Mouse (Mus musculus) cerebellum, adult 2 months (tissue): ENCODE results near the gene Cstl1. TPM values are rescaled to one million over a fixed set of nuclear protein-coding genes. Genes with fewer than 3 reads are reported as not detected.
"Not testable (repeated sequence)": the region's sequence is repeated elsewhere in the genome, so short reads cannot be mapped to it uniquely, and the experiment has no call there.

ENCODE experiments used
- DNase-seq, 2 experiments: peaks; one replicate each; pipeline ENCODE4 v3.0.0; 2021
- H3K27ac ChIP-seq: fragments of 200-500 bp; 2 replicates; pipeline ENCODE4 v1.5.1; 2012; ENCODE audit warnings: low read length, control low read depth, inconsistent platforms; ENCODE audit not compliant: insufficient read depth
- H3K27me3 ChIP-seq: fragments of 200-500 bp; 2 replicates; pipeline ENCODE4 v1.6.1; 2012; ENCODE audit warnings: inconsistent platforms, mild to moderate bottlenecking, low read length, moderate library complexity; ENCODE audit not compliant: control insufficient read depth, insufficient read depth
- H3K4me1 ChIP-seq: fragments of 200-500 bp; 2 replicates; pipeline ENCODE4 v1.6.1; 2011; ENCODE audit warnings: low read length; ENCODE audit not compliant: control insufficient read depth, insufficient read depth
- H3K4me3 ChIP-seq: fragments of 200-500 bp; replicated peaks from 2 replicates; pipeline ENCODE3; 2011; ENCODE audit warnings: mild to moderate bottlenecking, low read depth, low read length, control low read depth; ENCODE audit not compliant: insufficient read depth
- CTCF ChIP-seq: fragments of 200-500 bp; IDR thresholded peaks from 2 replicates; pipeline ENCODE4 v1.5.1; 2011; ENCODE audit warnings: low read depth, mild to moderate bottlenecking, control low read depth, low read length, moderate library complexity, borderline replicate concordance; ENCODE audit not compliant: insufficient read depth
- POLR2A ChIP-seq: fragments of 200-500 bp; IDR thresholded peaks from 2 replicates; pipeline ENCODE4 v1.6.1; 2011; ENCODE audit warnings: low read length, control low read depth, borderline replicate concordance; ENCODE audit not compliant: insufficient read depth
- WGBS: fragments of 180-500 bp; shearing (Covaris S2); methylation state at CpG from one replicate; pipeline ENCODE4 v1.1.7; 2018; 5-methylcytosine and 5-hydroxymethylcytosine counted together
- polyA plus RNA-seq: library from polyadenylated mRNA; depleted of rRNA; stranded (reverse); fragments of >200 nt; gene quantifications from 2 replicates; pipeline ENCODE4 v1.2.3, GENCODE M21; 2012

Gene Cstl1
- polyA plus RNA-seq, 1 experiment: not detected

DNA sequence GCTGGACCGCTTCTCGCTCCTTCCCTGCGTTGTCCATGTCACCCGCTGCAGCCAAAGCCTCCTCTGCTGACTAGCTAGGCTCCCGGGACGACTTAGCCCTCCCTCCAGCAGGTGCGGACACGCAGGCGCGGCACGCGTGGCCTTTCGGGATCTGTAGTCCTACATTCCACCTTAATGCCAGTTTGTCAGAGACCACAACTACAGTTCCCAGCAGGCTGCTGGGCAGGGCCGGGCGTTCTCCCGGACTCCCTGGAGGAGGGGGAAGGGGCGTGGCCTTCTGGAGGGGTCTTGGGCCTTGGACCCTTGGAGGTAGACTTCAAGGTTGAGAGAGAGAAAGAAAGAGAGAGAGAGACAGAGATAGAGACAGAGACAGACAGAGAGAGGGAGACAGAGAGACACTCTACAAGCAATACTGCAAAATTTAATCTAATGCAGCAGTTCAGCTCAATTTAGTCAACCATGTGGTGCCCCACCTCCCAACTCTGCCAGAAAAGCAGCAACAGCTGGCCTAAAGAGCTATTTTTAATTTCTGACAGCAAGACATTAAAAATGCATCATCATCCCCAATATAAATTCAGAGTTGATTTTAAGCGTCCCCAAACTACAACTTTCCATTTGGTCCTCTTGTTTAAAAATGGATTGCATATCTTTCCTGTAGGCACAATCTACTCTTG, 17.7 kb upstream of the Cstl1 start, which contains the start of gene Napb:
Gene Napb (minus strand): TSS at position 141 of the 674 bp plus-strand sequence.
- DNase-seq: peak; percentile 96 to 99
- peaks cover 8% of the 10 kb centered on the region; the same call in 1 of the 2 replicates for H3K4me1 ChIP-seq
- TF ChIP-seq POLR2A (peak; percentile 100), CTCF (no peak)
- H3K4me3 ChIP-seq: peak within 1 kb of the TSS; percentile 62
- WGBS: 5% methylated on average over 18 of the region's 18 CpGs
- peak within 1 kb of the TSS; percentile 32 for H3K27ac ChIP-seq
- no peaks in the 10 kb centered on the region for H3K27me3 ChIP-seq

DNA sequence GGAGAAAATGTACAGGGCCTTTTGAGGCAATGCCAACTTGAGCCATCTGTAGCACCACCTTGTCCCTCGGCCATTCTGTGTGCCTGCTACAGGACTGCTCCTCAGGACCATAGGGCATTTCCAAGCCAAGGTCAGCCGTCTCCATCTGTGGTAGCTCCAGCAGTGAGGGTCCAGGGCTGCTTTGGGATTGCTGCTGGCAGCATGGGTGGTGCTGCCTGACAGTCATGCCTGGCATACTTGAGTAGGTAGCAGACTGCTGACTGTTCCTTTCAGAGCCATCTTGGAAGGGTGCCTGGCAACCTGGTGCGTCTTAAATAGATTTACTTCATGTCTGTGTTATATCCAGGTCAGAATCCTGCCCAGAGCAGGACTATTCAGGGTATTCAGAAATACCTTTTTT, 7.2 kb upstream of the Cstl1 start:
- TF ChIP-seq POLR2A (no peak), CTCF (no peak)
- DNase-seq: peak; percentile 93 to 96
- Histone ChIP-seq H3K4me3 (no peak overlapping the region), H3K27me3 (no peaks in the 10 kb centered on the region), H3K27ac (peak overlapping the region; percentile 42), H3K4me1 (peaks cover 11% of the 10 kb centered on the region; the same call in 1 of the 2 replicates)
- WGBS: 4% methylated on average over 3 of the region's 3 CpGs

DNA sequence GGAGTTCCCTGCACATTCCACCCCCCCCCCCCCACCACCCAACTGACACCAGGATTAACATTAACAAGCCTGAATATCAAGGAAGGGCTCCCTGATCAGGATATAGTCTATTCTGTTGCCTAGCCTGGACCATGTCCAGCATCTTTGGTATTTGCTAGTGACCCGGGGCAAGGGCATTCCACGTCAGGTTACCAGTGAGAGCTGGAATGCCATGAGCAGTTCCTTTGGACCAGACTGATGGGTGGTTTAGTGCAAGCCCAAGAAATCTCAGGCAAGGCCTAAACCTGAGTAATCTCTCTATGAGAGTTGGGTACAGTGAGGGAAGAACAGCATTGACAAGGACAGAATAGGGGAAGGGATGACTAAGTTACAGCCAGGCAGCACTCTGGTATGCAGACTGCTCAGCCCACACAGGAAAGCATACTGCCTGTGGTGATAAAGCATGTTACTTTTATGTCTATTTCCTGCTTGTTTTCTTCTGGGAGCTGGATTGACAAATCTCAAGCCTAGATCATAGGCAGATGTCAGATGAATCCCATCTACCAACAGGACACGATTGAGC, 6.2 kb upstream of the Cstl1 start:
- 52% methylated on average over 3 of the region's 3 CpGs for WGBS
- H3K4me3 ChIP-seq: no peak overlapping the region
- peaks cover 11% of the 10 kb centered on the region; the same call in 1 of the 2 replicates for H3K4me1 ChIP-seq
- peak in 1 of 2 experiments; percentile 32 for DNase-seq
- TF ChIP-seq CTCF (no peak), POLR2A (no peak)
- no peaks in the 10 kb centered on the region for H3K27me3 ChIP-seq
- H3K27ac ChIP-seq: peak overlapping the region; percentile 68

DNA sequence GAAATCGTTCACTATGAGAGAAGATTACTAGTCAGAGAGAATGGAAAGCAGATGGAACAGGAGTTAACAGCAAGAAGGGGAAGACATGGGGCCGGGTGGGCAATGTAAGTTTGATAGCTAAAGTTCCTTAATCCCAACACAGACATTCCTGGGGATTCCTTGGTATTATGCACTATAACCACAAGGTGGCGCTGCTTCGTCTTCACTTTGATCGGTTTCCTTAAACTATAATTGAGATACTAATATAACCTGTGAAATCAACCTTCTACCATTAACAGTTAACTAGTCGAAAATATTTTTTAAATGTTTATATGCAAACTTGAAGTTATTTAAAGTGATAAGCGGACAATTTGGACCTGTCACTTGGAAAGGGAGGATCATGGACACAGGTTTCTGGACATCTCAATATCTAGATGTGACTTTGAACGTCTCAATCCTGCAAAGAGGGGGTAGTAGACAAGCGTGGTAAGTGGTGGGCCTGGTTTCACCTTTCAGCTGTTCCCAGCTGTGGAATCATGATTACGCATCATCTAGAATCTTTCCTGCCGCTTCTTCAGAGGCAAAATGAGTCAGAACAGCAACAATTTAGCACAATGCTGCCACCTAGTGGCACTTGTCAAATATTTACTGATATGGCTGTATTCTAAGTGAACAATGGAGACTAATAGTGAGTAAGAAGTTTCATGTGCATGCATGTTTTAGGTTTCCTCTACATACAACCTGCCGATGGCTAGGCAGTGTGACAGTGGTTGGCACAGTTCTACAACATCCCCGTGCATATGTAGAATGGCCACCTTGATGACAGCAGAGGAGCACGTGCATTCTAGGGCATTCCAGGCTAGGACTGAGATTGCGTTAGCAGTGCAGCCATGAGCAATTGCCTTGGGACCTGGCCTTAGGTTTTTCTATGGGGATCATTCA, 2.0 kb downstream of the Cstl1 start:
- Histone ChIP-seq H3K4me1 (no peaks in the 10 kb centered on the region), H3K4me3 (peak overlapping the region; percentile 79), H3K27ac (no peak overlapping the region; the same call in 1 of the 2 replicates), H3K27me3 (no peaks in the 10 kb centered on the region)
- TF ChIP-seq POLR2A (no peak), CTCF (peak; percentile 51)
- peak; percentile 74 to 80 for DNase-seq
- 15% methylated on average over 15 of the region's 15 CpGs for WGBS

DNA sequence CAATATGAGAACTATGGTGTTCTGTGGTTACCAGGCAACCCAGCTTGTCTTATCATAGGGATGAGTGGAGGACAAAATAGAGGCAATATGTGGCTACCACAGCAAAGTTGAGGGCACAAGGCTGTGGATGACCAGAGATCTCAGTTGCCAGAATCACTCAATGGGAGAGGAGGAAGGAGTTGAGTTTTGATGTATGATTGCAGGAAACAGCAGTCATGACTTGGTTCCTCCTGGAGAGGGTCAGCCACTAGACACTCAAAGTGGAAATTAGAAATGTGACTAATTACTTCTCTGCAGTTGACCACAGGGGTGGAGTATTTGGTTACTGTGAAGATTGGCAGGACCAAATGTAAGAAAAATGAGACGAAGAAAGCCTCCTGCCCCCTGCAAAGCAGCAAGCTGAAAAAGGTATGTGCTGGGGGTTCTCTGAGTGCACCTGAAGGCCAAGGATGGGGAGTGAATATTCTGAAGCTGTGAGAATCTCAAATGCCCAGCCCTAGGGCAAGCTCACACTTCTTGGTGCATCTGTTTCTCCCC, 4.2 kb downstream of the Cstl1 start:
- WGBS: 45% methylated on average over 1 of the region's 1 CpGs
- Histone ChIP-seq H3K27ac (no peak overlapping the region), H3K4me1 (no peaks in the 10 kb centered on the region), H3K4me3 (no peak overlapping the region), H3K27me3 (no peaks in the 10 kb centered on the region)
- DNase-seq: no peak
- no peak for TF ChIP-seq POLR2A
- no peak for TF ChIP-seq CTCF

DNA sequence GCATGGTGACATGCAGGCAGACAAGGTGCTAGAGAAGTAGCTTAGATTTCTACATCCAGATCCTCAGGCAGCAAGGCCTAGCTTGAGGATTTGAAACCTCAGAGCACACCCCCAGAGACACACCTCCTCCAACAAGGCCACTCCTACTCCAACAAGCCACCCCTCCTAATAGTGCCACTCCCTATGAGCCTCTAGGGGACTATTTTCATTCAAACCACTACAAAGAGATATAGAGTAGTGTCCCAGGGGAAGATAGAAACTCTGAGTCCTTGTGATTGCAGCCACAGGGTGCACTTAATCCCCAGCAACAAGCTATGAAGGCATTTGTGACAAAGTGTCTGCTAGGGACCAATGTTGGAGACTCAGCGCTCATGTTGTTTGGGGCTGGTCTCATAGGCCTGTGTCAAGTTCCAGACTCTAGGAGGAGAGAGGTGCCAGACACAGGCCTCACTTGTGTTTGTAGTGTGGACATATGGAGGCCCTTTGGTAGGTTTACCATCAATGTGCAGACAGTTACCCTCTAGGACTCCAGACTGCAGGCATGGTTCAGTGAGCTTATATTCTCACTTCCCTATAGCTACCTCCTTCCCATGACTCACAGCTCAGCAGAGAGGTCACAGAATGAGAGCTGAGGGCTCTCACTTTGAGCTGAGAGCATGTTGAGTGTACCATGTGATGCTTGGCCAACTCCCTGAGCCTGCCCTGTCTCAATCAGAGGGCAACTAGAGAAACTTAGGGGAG, 13.7 kb downstream of the Cstl1 start:
- TF ChIP-seq POLR2A (no peak), CTCF (no peak)
- Histone ChIP-seq H3K27ac (no peak overlapping the region), H3K27me3 (no peaks in the 10 kb centered on the region), H3K4me1 (no peaks in the 10 kb centered on the region), H3K4me3 (no peak overlapping the region)
- 97% methylated on average over 1 of the region's 1 CpGs for WGBS
- DNase-seq: no peak

DNA sequence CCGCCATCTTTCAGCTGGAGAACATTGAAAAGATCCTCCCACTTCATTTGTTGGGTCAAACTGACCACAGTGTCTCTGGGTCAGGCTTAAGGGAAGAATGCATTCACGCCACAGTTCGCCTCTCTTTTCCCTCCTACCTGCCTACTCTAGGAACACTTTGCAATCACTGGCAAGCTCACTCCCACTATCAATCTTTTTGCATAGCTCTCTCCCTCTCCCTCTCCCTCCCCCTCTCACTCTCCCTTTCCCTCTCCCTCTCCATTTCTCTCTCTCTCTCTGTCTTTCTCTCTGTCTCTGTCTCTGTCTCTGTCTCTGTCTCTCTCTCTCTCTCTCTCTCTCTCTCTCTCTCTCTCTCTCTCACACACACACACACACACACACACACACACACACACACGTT, 21.2 kb downstream of the Cstl1 start, which contains the start of gene Cst11:
Gene Cst11 (minus strand): TSS at position 101 of the 400 bp plus-strand sequence.
- not testable (repeated sequence) for H3K4me3 ChIP-seq, H3K4me1 ChIP-seq, DNase-seq, H3K27ac ChIP-seq, H3K27me3 ChIP-seq
- WGBS: 86% methylated on average over 4 of the region's 4 CpGs
